Mouse (Mus musculus): ENCODE data around the gene Usp6nl.

Usp6nl gene

DNA sequence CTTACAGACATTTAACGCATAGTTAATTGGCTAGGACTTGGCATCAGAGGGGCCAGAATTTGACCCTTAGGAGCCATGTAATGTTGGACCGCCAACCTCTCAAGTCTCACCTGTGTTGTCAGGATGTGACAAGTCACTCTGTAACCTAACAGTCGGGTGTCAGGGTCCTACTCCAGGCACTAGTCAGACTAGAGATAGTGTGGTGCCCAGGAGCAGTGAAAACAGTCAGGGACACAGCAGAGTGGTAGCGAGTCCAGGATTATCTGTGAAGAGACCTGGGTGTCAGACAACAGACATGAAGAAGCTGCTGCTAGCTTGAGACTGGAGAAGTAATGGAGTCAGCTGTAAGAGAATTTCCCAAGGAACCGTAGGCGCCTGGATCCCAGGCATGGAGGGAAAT is 45.0 kb downstream of the Usp6nl start:
- DNase-seq (ENCODE audit: low spot score in 2 of 2): no peak

DNA sequence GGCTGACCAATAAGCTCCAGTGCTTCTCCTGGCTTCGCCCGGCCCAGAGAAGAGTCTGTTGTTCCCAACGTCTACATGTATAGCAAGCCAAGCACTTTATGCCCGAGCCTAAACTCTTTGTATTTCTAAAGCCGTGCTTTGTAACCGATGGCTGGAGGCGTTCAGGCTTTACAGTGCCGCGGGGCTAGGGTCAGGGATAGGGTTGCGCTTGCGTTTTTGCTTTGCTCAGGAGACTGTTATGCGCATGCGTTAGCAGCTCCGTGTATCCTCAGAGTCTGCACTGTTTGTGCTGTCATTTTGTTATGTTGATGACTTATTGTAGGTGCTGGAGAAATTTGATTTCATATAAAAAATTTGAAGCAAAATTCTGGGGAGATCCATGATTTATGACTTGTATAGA is 51.7 kb downstream of the Usp6nl start:
- no peak for DNase-seq (ENCODE audit: low spot score in 2 of 2)

DNA sequence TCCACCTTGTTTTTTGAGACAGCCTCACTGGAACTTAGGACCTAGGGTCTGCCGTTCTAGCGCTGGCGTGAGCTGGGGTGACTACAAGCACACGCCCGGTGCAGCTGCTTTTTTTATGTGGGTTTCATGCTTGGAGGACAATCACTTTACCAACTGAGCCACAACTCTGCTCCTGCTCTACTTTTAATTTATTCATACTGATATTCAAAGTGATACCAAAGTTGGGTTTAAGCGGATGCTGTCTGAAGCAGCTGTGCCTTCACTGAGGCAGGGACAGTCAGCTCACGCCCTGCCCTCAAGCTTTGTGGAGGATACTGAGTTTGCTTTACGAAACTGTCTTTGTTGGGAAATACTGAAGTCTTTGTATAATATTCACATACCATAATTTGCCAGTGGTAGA is 53.6 kb downstream of the Usp6nl start:
- DNase-seq (ENCODE audit: low spot score in 2 of 2): no peak

DNA sequence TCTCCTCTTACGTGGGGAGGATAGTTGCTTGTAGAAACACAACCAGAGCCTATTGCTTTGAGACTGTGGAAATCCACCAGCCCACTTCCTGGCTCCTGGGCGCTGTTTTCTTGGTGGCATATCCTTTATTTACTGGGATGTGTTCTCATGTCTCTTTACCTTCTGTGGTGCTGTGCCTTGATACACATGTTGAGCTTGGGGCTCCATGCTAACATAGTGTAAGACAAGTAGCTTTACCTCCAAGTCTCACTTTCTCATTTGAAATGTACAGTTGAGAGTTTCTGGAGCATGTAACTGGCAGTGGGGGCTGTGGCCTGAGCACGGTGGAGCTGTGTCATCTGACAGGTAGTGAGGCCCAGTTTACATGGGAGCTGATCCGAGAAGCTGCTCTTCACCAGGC is 54.5 kb downstream of the Usp6nl start:
- DNase-seq (ENCODE audit: low spot score in 2 of 2): no peak

DNA sequence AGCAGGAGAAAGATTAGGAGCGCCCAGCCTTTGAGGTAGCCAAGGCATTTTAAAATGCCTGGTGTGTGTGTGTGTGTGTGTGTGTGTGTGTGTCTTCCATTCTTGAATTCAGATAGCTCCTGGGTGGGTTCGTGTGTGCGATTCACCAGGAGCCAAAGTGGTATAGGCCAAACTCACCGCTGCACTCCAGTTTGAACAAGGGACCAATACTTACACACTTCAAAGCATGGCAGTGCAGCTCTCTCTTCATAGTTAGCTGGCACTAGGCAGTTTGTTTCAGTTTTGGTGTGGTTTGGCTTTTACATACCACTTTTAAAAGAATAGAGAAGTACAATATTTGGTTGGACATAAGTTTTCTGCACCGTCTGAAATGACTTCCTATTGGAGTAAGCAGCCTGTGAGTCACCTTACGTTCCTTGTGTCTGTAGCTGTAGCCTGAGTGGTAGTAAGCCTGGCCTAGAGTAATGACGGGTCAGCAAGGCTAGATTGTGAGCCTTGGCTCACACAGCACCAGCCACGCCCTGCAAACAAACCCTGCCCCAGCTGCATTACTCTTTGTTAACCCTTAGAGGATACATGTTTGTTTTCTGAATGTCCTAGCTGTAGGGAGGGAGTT is 56.2 kb downstream of the Usp6nl start:
- no peak for DNase-seq (ENCODE audit: low spot score in 2 of 2)

DNA sequence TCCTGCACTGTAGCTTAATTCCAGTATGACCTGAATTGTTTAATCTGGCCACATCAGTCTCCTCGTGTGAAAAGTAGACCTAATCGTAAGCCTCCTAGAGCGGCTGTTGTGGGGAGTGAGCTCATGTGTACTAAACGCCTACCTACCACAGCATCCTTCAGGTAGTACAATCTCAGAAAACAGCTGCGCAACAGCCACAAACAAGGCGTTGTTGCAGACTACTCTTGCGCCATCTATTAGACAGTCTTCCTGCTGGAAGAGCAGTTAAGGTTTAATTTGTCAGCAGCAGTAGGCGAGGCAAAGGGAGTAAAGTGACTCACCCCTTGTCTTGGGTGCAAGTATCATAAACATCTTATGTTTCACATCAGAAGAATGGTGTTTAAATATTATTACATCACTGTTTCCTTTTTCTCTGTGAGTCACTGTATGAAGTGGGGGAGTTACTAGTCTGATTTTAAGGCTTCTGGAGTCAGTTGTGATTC is 57.3 kb downstream of the Usp6nl start:
- DNase-seq (ENCODE audit: low spot score in 2 of 2): no peak

DNA sequence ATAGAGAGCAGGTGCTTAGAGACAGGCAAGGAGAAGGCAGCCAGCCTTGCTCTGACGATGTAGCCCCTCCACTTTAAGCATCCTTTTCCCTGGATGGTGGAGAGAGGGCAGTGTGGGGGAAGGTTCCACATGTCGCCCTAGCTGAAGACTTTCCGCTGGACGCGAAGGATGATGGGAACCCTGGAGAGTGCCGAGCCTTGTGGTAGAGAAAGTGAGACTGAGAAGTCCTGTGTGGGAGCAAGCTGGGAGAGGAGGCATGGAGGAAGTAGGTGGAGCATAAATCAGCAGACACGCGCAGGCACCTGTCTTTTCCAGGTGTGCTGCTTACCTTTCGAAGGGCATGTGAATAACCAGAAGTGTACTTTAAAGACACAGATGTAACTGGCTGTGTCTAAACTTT is 57.9 kb downstream of the Usp6nl start:
- no peak for DNase-seq (ENCODE audit: low spot score in 2 of 2)

DNA sequence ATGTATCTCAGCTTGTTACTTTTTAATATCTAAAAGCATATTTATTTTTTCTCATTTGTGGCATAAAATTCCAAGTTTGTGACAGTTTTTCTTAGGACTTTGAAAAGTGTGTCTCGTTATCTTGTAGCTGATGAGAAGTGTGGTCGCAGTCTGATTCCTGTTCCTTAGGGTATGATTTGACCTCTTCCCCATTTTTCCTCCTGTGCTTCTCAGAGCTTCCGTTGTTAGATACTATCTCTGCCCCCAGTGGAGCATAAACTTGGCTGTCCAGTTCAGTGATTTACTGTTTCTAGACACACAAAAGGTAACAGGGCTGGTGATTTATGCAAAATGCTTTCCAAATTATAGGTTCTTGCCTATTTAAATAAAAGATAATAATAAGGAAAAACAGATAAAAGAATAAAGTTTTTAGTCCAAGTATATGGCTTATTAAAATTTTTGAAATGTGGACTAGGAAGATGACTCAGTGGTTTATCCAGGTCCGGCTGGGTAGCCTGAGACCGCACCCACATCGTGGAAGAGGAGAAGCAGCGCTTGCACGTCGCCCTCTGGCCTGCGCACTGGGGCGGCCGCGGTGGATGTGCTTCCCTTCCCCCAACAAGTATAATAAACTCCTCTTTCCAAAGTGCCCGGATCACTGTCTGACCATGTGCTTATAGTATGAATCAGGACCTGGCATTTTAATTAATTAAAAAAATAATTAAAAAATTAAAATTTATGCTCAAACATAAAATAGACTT is 62.1 kb downstream of the Usp6nl start:
- DNase-seq (ENCODE audit: low spot score in 2 of 2): no peak

DNA sequence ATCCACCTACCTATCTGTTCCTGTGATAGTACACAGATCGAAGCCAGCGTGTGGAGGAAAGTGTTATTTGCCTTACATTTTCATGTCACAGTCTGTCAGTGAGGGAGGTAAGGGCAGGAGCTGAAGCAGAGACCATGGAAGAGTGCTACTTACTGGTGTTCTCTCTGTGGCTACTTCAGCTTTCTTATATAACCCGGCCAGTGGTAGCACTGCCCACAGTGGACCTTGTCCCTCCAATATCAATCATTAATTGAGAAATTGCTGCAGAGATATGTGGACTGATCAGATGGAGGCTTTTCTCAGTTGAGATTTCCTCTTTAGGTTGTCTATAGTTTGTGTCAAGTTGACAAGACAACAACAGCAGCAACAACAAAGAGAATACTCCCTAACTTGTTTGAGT is 66.7 kb downstream of the Usp6nl start:
- DNase-seq (ENCODE audit: low spot score in 2 of 2): no peak

DNA sequence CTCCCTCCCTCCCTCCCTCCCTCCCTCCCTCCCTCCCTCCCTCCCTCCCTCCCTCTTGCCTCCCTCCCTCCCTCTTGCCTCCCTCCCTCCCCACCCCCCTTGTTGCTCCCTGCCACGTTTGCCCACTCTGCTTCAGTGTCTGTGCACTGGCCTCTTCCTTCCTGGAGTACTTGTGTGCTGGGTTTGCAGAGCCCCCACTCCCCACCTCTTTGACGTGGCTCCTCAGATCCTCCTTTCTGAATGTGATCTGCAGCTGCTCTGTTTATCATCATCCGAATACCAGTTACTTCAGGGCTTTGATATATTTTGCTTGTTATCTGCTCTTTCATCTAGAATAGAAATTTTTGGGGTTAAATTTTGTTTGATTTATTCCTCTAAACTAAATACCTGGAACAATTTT is 68.8 kb downstream of the Usp6nl start:
- no peak for DNase-seq (ENCODE audit: low spot score in 2 of 2)

DNA sequence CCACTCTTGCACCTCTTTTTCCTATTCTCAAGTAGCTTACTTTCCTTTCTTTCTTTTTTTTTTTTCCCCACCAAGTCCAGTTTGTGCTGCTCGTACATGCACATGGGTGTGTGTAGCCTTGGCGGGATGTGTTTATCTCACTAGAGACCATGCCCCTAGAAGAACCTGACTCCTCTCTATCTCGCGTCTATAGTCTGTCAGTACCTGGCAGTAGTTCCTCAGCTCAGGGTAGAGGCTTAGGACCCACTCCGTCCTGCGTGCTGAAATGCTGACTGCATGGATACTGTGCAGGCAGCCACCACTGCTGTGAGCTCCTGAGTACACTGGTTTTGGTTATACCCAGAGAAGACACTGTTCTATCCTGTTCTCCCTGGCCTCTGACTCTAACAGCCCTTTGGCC is 69.5 kb downstream of the Usp6nl start:
- no peak for DNase-seq (ENCODE audit: low spot score in 2 of 2)

DNA sequence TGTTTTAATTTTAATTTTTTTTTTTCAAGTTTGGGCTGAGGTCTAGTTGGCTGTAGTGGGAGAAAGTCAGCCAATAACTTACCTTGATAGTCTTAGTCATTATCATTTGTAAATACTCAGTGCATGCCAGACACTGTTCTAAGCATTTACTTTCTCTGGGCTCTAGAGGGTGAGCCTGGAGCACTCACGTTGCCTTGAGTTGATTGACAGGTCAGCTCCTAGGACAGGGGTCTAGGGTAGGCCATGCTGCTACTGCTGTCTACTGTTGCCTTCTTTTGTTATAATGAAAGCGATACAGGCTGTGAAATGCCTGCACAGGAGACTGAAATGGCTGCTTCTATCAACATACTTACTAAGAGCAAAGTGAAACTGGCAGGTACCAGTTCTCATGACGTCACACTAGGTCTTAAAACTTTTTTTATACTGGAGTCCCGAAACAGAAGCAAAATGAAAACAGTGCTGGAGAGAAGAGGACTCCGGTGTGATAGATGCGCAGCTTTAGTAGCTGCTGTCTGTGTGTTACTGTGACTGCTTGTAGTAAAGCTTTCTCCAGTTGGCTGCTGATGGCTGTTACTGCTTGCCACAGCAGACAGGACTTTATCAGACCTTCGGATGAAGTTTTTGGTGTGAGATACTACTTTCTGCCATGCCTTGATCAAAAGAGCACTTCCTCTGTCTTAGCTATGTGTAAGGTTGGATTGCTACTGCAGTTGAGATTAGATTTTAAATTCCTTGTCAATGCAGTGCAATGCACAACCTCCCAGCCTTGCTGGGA is 73.6 kb downstream of the Usp6nl start:
- DNase-seq (ENCODE audit: low spot score in 2 of 2): no peak

DNA sequence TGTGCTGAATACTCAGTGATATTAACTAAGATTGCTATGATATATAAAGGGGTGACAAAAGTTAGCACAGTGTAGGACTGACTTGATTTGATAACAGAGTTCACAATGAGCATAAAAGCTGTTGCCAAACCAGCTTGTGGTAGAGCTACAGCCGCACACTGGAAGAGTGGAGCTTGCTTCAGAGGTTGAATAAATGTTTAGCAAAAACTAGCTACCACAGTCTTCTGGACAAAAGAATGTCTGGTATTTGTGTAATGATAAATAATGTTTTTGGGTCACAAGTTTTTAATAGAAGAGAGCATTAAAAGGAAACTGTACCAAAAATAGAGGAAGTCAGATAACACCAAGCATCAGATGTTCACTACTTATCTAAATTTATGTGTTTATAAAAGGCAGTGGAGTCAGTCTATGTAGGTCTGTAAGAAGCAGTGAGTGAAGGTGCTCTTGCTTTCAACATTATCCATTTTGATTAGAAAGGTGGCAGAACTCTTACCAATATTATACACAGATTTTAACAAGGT is 74.2 kb downstream of the Usp6nl start:
- no peak for DNase-seq (ENCODE audit: low spot score in 2 of 2)

DNA sequence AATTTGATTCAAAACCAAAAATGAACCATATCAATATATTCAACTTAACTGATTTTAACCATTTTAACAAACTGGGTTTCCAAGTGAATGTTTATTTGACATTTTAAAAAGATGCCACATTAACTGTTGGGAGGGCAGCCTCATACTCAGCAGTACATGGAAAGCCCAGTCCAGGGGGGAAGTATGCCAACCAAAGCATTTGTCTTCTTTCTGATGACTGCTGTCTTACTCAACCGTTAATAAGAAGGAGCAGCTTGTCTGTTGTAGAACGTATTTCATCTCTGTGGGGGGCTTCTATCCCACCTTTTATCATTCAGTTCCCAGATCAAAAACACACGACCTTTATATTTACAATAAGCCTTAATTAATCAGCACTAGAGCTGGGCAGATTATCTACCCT is 74.7 kb downstream of the Usp6nl start:
- no peak for DNase-seq (ENCODE audit: low spot score in 2 of 2)

DNA sequence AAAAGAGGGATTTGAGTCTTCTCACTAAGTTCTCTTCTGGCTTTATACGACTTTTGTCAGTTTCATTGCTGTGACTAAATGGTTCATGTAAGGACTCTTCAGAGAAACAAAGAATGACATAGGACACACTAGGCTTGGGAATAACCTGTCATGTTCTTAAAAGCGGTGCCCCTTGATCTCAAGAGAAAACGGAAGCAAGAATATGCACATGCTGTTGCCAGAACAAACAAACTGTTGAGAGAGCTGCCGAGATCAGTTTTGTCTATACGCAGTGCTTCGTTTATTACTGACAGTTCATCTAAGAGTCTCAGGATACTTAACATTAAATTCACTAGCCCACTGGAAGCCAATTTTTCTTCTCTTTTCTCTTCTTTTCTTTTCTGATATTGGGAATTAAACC is 76.4 kb downstream of the Usp6nl start:
- DNase-seq (ENCODE audit: low spot score in 2 of 2): no peak

DNA sequence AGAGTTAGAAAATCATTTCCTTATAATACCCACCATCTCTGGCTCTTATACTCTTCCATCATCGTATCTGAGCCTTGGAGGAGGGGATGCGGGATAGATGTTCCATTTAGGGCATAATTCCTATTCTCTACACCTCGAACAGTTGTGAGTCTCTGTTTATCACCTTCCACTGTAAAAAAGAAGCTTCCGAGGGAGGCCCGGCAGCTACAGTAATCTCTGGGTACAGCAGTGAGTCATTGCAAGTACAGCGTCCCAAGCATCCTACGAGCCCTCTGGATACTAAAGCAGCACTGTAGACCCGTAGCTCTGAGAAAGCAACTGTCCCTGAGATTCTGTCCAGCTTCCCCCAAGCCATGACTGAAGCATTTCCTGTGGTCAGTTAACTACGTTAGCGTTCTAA is 78.6 kb downstream of the Usp6nl start:
- no peak for DNase-seq (ENCODE audit: low spot score in 2 of 2)

DNA sequence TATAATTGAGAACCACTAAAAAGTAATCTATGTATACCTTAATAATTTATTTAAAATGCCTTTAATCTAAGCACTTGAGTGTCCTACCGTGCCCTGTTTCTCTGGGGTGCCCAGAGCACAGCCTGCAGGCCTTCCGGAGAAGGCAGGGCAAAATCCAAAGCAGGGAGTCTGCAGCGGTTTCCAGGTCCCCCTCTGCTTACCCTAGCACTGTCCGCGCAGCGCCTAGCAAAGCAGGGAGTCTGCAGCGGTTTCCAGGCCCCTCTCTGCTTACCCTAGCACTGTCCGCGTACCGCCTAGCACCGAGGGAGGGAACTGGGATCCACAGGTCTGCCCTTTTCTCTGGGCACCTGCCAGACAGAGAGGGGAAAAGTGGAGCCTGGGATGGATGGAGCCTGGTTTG is 80.9 kb downstream of the Usp6nl start:
- DNase-seq (ENCODE audit: low spot score in 2 of 2): no peak

DNA sequence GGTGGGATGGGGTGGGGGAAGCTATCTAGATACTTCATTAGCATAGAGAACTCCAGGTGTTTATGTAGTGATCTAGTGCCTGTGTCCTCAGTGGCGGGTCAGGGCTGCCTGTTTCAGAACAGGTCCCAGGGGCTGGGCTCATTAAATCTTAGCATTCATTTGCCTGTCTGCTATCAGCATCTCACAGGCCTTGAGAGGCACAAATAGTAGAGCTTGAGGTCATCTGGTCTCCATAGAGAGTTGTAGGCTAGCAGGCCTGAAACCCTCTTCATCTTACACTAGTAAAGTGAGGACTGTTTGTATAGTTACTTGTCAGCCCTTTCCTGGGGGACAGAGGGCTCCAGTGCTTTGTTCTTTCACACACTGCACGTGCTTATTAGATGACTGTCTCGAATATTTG is 81.5 kb downstream of the Usp6nl start:
- DNase-seq (ENCODE audit: low spot score in 2 of 2): no peak

DNA sequence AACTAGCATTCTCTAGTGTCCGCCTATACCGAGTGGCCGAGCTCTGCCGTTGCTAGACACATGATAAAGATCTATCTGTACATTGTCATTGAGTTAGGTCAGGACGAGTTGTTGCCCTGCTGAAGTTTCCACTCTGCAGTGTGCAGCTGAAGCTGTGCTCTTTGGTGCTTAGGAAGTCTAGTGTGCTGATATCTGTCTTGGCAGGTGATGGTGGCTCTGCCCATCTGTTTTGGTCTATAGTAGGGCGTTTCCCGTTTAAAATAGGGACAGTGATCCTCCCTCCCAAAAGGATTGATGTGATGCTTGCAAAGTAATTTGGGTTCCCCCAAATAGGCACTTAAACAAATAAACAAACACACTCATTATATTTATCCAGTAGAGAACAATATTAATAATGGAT is 82.2 kb downstream of the Usp6nl start:
- no peak for DNase-seq (ENCODE audit: low spot score in 2 of 2)

DNA sequence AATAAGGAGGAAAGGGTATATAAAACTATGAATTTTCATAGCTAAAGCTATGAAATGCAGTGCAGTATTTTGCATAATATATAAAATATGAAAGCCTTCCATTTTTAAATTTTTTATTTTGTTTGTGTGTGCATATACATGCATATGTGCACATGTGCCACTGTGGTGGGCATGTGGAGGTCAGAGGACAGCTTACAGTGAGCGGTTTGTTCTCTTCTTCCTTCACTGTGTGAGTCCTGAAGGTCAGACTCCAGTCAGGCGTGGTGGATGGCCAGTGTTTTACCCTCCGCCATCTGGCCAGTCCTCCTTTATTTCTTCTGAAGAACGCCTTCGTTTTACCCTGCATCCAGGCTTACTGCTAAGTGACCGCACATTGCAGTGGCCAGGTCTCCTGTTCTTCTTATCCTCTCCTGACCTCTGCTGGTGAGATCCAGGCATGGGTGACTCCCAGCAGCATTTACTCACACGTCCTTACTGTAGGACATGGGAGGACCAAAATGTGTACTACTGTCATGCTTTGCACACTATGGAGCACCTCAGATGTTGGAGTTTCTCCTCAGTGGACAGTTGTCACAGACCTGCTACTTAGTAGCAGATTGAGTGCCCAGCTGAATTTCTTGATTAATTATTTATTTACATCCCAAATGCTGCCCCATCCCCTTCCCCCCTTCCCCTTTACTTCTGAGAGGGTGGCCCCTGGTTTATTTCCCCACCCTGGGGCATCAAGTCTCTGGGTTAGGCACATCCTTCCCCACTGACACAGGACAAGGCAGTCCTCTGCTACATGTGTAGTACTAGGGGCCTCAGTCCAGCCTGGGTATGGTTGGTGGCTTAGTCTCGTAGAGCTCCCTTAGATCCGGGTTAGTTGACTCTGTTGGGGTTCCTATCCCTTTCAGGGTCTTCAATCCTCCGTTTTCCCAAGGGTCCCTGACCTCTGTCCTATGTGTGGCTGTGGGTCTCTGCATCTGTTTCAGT is 82.9 kb downstream of the Usp6nl start:
- DNase-seq (ENCODE audit: low spot score in 2 of 2): peak; percentile 44 to 74

DNA sequence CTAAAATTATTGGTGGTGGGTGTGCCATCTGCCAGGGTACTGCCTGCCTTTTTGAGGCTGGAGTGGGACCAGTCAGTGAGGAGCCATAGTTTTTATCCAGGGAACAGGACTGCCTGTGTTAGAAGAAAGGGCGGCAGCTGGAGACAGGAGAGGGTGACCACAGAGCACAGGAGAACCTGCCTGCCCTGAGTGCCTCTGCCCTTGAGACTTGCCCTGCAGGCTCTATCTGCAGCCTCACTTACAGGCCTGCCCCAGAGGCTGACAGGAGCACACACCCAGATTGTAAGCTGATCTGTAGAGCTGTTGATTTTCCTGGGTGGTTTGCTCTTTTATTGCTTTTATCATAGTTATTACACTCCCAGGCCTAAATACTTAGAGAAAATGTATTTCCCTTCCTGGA is 85.2 kb downstream of the Usp6nl start:
- DNase-seq (ENCODE audit: low spot score in 2 of 2): no peak

DNA sequence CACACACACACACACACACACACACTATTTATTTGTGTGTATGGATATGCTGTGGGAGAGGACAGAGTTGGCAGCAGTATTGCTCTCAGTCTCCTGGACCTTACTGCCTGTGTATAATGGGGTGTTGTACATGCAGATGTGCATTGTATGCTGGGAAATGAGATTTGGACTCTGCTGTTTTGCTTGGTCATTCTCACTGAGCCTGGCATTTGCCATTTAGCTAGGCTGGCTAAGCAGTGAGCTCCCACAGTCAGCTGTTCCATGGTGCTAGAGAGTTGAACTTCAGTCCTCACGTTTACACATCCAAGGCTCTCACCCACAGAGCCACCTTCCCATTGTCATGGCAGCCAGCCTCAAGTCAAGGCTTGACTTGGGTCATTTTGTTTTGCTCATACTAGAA is 90.2 kb downstream of the Usp6nl start:
- DNase-seq (ENCODE audit: low spot score in 2 of 2): no peak
